Mouse (Mus musculus) ES-Bruce4 (cell line): ENCODE data around the gene Tmem63c. TPM values are rescaled to one million over a fixed set of nuclear protein-coding genes. Genes with fewer than 3 reads are reported as not detected.

ENCODE experiments used
- H3K27ac ChIP-seq: 2 replicates; pipeline ENCODE4 v1.5.1; 2012; ENCODE audit warnings: low read length, inconsistent platforms; ENCODE audit not compliant: insufficient read depth
- H3K27me3 ChIP-seq: 2 replicates; pipeline ENCODE4 v1.6.1; 2012; ENCODE audit warnings: mild to moderate bottlenecking, low read length, inconsistent platforms; ENCODE audit not compliant: control insufficient read depth, poor library complexity, insufficient read depth, severe bottlenecking
- H3K36me3 ChIP-seq: 2 replicates; pipeline ENCODE4 v1.6.1; 2012; ENCODE audit warnings: inconsistent platforms, mild to moderate bottlenecking, low read length, moderate library complexity; ENCODE audit not compliant: control insufficient read depth, poor library complexity, insufficient read depth, severe bottlenecking
- H3K4me1 ChIP-seq: one replicate; pipeline ENCODE4 v1.8.1; 2011; ENCODE audit warnings: low read length; ENCODE audit not compliant: control insufficient read depth, insufficient read depth
- H3K4me3 ChIP-seq: 2 replicates; pipeline ENCODE4 v1.5.1; 2011; ENCODE audit warnings: low read depth, mild to moderate bottlenecking, low read length
- H3K9ac ChIP-seq: 2 replicates; pipeline ENCODE4 v1.6.1; 2012; ENCODE audit warnings: low read depth, mild to moderate bottlenecking, inconsistent platforms; ENCODE audit not compliant: poor library complexity, severe bottlenecking
- H3K9me3 ChIP-seq: replicated peaks from 2 replicates; pipeline ENCODE4 v1.6.1; 2012; ENCODE audit warnings: mild to moderate bottlenecking, low read length, inconsistent platforms; ENCODE audit not compliant: control insufficient read depth, poor library complexity, insufficient read depth, severe bottlenecking
- CTCF ChIP-seq: IDR thresholded peaks from one replicate; pipeline ENCODE4 v1.8.1; 2011; ENCODE audit warnings: low read depth, low read length
- EP300 ChIP-seq: IDR thresholded peaks from 2 replicates; pipeline ENCODE4 v1.6.1; 2011; ENCODE audit warnings: low read depth, low read length; ENCODE audit not compliant: insufficient read depth
- POLR2A ChIP-seq: IDR thresholded peaks from one replicate; pipeline ENCODE4 v1.8.1; 2011; ENCODE audit warnings: low read length; ENCODE audit not compliant: insufficient read depth
- polyA plus RNA-seq: library from polyadenylated mRNA; stranded (reverse); fragments of >200 nt; gene quantifications from 2 replicates; pipeline ENCODE4 v1.2.4, GENCODE M21; 2011; ENCODE audit warnings: low read depth; ENCODE audit not compliant: missing spikeins, insufficient read depth, insufficient read length

The Tmem63c gene
- polyA plus RNA-seq, 1 experiment, result 0.99 TPM

DNA sequence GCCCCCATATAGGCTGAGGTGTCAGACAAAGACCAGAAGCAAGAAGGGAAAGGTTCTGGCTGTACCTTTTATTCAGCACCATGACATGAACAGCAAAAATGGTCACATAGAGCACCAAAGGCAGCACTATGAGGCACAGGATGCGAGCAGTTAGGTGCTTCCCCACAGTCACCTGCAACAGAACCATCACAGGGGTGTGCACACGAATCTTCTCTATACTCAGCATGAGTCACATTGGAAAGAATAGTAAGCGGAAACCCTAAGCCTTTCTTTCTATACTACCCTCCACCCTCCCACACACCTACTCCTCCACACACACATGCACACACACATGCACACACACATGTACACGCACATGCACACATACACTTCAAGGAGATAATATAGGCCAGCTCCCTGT, 109.1 kb downstream of the Tmem63c start:
- Histone ChIP-seq H3K4me3 (no peak overlapping the region), H3K4me1 (no peaks in the 10 kb centered on the region), H3K27ac (no peak overlapping the region), H3K9ac (no peak overlapping the region), H3K36me3 (no peaks in the 10 kb centered on the region), H3K9me3 (no peaks in the 10 kb centered on the region), H3K27me3 (no peaks in the 10 kb centered on the region)
- TF ChIP-seq EP300 (no peak), POLR2A (no peak), CTCF (no peak)

DNA sequence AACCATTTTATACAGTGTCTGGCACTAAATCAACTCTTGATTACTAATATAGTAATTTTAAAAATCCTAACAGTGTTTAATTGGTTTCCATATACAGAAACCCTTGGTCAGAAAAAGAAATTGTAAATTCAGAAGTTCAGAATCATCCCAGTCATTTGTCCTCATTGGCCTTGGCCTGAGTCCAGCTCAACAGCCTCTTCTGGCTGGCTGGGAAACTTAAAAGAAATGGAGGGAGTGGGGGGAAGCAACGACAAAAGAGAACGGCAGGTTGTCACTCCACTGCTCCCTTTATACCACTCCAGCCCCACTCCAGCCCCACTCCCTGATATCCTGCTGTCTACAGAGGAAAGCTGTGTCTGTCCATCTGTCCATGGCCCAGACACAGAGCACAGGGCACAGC, 110.0 kb downstream of the Tmem63c start:
- Histone ChIP-seq H3K4me3 (no peak overlapping the region), H3K27ac (no peak overlapping the region), H3K9ac (no peak overlapping the region), H3K9me3 (no peaks in the 10 kb centered on the region), H3K36me3 (no peaks in the 10 kb centered on the region), H3K4me1 (no peaks in the 10 kb centered on the region), H3K27me3 (no peaks in the 10 kb centered on the region)
- TF ChIP-seq POLR2A, result no peak

DNA sequence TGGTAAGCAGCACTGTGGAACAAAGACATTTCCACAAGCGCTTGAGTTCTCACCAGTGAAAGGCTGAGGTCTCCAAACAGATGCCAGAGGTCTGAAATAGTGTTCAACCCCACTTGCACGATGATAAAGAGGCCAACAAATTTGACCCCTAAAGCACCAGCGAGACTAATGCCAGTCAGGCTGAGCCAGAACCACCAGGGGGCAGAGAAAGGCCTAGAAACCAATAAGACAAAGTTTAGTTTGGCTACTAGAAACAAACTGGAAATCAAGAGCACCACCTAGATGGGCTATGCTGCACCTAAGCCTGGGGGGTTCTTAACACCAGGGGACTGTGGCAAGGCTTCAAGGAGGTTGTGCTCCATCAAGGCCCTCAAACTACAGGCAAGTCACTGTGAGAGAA, 110.5 kb downstream of the Tmem63c start:
- H3K9me3 ChIP-seq, result no peaks in the 10 kb centered on the region
- no peaks in the 10 kb centered on the region for H3K36me3 ChIP-seq
- no peaks in the 10 kb centered on the region for H3K27me3 ChIP-seq
- no peak overlapping the region for H3K4me3 ChIP-seq
- no peak for TF ChIP-seq POLR2A
- TF ChIP-seq CTCF, result peak; percentile 21
- no peak for TF ChIP-seq EP300
- H3K9ac ChIP-seq, result no peak overlapping the region
- no peak overlapping the region for H3K27ac ChIP-seq
- H3K4me1 ChIP-seq, result no peaks in the 10 kb centered on the region

DNA sequence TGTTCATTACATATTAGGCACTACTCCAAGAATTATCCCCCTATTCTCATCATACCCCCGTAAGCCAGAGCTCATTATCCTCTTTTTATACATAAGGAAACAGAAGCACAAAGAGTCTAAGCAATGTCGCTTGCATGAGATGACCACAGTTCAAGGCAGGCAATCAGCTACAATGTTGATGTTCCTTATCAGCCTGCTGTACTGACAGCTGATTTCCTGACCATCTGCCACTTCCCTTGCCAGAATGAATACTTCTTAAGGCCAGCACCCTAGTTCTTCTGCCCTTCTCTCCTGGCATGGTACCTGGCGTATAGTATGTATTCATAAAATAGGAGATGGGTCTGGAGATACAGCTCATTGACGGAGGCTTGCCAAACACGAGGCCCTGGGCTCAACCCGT, 111.1 kb downstream of the Tmem63c start:
- TF ChIP-seq CTCF, result no peak
- Histone ChIP-seq H3K4me1 (no peaks in the 10 kb centered on the region), H3K27ac (no peak overlapping the region), H3K4me3 (no peak overlapping the region), H3K9ac (no peak overlapping the region), H3K9me3 (no peaks in the 10 kb centered on the region), H3K36me3 (no peaks in the 10 kb centered on the region), H3K27me3 (no peaks in the 10 kb centered on the region)

DNA sequence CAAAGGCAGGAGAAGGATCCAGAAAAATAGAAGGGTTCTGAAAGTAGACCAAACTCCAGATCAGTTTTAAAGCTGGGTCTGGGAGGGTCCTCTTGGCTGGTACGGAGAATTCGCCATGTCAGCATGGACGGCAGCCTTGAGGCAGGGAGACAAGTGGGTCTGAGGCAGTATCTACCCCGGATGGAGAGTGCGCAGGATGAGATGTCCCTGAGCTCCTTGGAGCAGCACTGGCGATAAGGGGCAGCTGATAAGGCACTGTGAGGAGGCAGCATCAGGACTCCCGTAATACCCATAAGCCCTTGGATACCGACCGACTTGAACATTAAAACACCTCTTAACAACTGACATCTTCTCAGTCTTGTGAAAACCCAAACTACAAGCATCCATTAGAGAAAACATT, 111.6 kb downstream of the Tmem63c start:
- TF ChIP-seq CTCF, result no peak
- TF ChIP-seq POLR2A, result no peak
- TF ChIP-seq EP300, result no peak
- H3K36me3 ChIP-seq, result no peaks in the 10 kb centered on the region

DNA sequence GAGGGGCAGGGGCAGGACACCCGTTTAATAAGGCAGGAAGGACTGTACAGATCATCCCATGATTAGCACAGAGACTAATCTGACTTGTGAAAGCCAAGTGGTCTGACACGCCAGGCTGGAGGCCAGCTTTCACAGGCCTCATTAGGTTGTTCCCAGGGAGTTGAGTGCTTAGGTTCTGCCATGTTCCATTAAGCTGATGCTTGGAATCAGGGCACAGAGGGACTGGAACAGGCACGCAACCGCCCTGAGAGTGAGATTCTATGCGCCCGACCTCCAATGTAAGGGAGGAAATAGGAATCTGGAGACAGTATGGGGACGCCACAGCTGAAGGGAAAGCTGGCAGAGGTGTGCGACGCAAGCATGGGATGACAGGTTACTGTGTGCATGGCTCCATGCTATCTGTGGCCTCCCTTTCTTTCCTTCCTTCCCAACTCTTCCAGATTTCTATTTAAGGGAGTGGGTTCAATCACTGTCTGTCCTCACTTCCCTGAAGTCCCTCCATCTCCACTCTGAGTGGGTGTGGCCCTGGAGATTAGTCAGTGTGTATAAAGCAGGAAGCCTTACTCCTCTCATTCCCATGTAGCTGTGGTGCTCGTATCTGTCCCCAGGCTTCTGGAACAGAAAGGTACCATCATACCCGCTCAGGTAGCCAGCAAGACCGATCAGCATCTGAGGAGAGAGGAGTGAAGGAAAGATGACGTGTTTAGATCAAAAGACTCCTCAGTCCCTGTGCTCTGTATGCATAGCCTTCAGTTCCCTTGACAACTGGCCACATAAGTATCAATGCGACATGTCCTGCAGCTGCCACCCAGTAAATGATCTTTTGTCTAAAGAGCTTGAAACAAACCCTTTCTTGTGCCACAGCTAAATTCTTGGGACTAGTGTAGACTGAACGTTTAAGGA, 116.5 kb downstream of the Tmem63c start:
- no peak for TF ChIP-seq POLR2A
- TF ChIP-seq CTCF, result no peak
- Histone ChIP-seq H3K9me3 (no peaks in the 10 kb centered on the region), H3K4me3 (no peak overlapping the region), H3K27ac (no peak overlapping the region), H3K9ac (no peak overlapping the region), H3K36me3 (no peaks in the 10 kb centered on the region), H3K4me1 (no peaks in the 10 kb centered on the region), H3K27me3 (no peaks in the 10 kb centered on the region)

More for the DNA sequence above, 111.6 kb downstream of the Tmem63c start:
- Histone ChIP-seq H3K9me3 (no peaks in the 10 kb centered on the region), H3K4me1 (no peaks in the 10 kb centered on the region), H3K9ac (no peak overlapping the region), H3K27me3 (no peaks in the 10 kb centered on the region), H3K4me3 (no peak overlapping the region), H3K27ac (no peak overlapping the region)
